Mouse (Mus musculus) frontal cortex, adult (tissue): ENCODE results near the gene Gm5617.
A peak's percentile ranks its signal among the peaks of the same experiment; 100 is the strongest.
"Not testable (repeated sequence)": the region's sequence is repeated elsewhere in the genome, so short reads cannot be mapped to it uniquely, and the experiment has no call there.

ENCODE experiments used
- ATAC-seq: cut with Nextera tagmentation; 2 replicates; pipeline ENCODE4 v1.9.2; 2017; ENCODE audit warnings: mild to moderate bottlenecking, moderate library complexity, mixed read lengths; ENCODE audit not compliant: low TSS enrichment

The Gm5617 gene

DNA sequence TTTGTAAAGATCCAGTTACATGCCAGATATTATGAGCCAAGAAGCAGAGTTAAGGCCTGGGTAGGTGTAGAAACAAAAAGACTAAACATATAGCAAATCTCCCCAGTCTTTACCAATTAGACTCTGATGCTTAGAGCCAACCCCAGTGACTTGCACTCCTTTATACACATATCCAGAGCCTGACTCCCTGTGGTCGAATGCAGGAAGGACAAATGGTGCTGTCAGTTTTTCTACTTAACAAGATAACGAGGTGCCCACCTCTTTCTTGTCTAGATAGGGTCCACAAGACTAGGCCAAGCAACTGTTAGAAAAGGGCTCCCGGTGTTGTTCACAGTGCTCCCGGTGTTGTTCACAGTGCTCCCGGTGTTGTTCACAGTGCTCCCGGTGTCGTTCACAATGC is 6.0 kb downstream of the Gm5617 start:
- no peak for ATAC-seq

DNA sequence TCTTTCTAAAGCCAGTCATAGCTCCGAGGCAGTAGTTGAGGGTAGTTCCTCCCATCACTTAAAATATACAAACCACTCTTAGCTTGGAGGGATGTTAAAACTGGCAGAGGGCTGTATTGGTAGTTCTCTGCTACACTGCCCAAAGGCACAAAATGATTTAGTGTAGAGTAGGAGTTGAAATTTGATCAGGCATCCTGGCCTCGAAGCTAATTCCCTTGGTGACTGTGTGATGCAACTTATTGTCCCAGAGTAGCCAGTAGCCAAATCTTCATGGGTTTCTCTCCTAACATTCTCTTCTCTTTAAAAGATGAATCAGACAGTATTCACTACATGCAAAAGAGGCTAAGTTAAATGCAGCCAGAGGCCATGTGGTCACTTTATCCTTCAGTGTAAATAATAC is 7.8 kb downstream of the Gm5617 start:
- ATAC-seq: no peak

DNA sequence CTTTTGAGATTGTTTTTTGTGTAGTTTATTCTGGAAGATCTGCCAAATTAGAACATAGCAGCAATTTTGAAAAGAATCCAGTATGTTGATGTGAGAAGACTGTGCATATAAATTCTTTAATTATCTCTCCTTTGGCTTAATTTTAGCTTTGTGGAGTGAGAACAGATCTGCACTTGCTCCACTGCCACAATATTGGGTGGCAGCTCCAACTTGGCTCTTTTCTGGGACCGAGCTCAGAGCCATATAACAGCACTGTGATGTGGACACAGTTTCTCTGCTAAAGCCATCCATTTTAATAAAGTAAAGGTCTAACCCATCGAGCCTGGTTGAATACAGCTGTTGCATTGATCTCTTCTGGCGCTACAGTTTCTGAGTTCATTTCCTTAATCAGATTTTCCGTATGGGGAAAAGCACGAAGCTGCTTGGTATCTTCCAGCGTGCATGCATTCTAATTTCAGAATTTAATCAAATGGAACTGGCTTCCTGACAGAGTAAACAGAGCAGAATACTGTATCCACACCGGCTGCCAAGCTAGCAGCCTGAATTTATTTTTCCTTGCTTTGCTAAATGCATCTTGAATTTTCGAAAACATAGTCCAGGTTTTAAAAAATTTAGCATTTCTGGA is 9.6 kb downstream of the Gm5617 start:
- ATAC-seq: peak; percentile 69; the same call in 1 of the 2 replicates

DNA sequence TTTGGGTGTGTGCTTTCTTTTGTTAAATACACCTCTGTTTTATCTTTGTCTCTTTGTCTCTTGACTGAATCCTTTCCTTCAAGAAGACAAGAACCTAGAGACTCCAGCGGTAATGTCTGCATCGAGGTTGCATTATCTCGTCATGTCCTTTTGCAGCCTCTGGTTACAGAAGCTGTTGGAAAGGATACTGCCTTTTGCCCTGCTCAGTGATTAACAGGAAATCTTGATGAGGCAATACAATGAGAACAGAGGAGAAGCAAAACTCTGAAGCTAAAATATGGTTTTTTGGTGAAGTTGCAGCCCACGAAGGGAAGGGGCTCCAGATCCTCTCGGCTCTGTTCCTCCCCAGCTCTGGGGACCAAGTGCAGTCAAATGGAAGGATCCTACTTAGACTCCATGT is 14.9 kb downstream of the Gm5617 start:
- no peak for ATAC-seq

- ATAC-seq: no peak
Measured at GRCm38 (mm10) chr9:48515332-48515731, 20.1 kb downstream of the Gm5617 start.

GRCm38 (mm10) chr9:48516615-48517371 is 21.6 kb downstream of the Gm5617 start:
- ATAC-seq: no peak

- ATAC-seq: no peak
Measured at GRCm38 (mm10) chr9:48517372-48518130, 22.3 kb downstream of the Gm5617 start.

DNA sequence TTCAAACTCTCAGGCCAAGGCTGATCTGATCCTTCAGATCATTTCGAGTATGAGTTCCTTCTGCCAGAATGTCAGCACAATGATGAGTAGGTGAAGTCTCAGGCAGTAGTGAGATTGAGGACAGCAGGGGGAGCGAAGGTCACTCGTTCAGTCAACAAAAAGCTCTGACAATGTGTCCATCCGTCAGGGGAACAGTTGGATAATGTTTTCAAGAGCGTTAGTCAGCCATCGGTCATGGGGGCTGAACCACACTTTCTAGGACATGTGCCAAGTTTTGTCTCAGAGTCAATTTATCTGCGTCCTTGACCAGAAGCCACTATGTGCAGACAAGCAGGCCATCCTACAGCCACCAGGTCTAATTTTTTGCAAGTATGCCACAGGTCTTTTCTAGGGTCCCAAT is 25.2 kb downstream of the Gm5617 start:
- not testable (repeated sequence) for ATAC-seq

GRCm38 (mm10) chr9:48525566-48525965 is 30.3 kb downstream of the Gm5617 start:
- no peak for ATAC-seq

DNA sequence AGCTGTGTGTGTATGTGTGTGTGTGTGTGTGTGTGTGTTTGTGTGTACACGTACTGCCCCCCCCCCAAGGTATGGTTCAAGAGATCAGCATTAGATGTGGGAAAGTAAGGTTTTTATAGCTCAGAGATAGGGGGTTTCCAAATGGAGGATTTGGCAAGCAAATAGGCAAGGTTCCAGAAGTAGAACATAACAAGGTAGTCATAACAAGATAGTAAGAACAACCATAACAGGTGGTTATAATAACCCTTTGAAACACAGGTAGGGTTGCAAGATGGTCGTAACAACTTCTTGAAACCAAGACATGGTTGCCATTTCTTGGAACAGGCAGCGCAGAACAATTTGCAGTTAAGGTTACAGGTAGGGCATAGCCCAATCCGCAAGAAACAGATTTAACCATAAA is 31.3 kb downstream of the Gm5617 start:
- no peak for ATAC-seq

- peak; percentile 82; the same call in 1 of the 2 replicates for ATAC-seq
Measured at GRCm38 (mm10) chr9:48531294-48531693, 36.1 kb downstream of the Gm5617 start.

DNA sequence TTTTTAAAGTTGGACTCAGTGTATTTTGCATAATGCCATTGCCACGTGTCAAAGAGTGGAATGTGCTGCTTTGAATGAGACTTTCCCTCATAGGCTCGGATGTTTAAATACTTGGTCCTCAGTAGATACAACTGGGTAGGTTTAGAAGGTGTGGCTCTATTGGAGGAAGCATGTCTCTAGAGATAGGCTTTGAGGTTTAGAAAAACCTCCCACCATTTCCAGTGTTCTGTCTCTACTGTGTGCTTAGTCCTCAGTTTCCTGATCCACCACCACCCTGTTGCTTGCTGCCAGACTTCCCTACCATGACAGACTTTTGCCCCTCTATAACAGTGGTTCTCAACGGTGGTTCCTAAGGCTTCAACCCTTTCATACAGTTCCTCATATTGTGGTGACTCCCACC is 37.0 kb downstream of the Gm5617 start:
- no peak for ATAC-seq

DNA sequence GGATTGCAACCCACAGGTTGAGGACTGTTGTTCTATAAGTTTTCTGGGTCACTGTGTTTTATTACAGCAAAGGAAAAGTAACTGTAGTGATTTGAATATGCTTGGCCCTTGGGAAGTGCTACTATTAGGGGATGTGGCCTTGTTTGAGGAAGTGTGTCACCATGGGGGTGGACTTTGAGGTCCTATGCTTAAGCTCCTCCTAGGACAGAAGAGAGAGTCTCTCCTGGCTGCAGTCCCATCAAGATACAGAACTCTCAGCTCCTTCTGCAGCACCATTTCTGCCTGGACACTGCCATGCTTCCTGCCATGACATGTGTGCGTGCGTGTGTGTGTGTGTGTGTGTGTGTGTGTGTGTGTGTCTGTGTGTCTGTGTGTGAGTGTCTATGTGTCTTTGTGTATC is 37.5 kb downstream of the Gm5617 start:
- no peak for ATAC-seq

DNA sequence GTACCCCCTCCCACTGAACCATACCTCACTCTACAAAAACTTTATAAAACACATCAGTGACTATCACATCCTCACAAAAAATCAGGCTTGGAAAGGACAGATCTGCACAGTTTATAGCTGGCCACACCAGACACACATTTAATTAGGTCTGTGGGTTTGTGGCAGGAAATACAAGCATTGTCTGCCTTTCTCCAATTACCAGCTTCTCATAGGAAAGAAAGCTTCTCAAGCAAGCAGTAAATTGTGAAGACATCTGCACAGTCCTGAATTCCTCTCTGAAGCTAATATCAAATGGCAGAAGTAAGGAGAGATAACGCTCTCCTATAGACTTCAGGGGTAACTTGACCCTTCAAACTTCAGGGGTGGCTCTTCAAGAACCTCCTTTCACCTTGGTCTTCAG is 41.2 kb downstream of the Gm5617 start:
- ATAC-seq: no peak

DNA sequence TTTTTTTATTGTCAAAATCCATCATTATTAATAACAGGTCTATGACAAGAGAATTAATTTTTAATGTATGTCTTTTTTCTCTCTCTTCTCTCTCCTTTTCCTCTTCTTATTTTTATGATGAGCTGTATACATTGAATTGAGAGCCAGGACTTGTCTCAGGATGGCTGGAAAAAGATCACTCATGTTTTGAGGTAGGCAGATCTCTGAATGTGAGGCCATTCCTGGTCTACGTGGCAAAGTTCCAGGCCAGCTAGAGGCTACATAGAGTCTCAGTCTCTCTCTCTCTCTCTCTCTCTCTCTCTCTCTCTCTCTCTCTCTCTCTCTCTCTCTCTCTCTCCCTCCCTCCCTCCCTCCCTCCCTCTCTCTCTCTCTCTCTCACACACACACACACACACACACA is 42.4 kb downstream of the Gm5617 start:
- ATAC-seq: not testable (repeated sequence)

- ATAC-seq: peak; percentile 41; the same call in 1 of the 2 replicates
Measured at GRCm38 (mm10) chr9:48538044-48538645, 42.9 kb downstream of the Gm5617 start.

GRCm38 (mm10) chr9:48538688-48539087 is 43.4 kb downstream of the Gm5617 start:
- ATAC-seq: no peak; the same call in 1 of the 2 replicates
